Mouse (Mus musculus) regulatory T cell (primary cell): ENCODE data around the gene Gm11487.
"Not testable (repeated sequence)": the region's sequence is repeated elsewhere in the genome, so short reads cannot be mapped to it uniquely, and the experiment has no call there.

Experiments used
- in situ Hi-C: fragments of 300-600 bp; cut with MboI, MseI; formaldehyde crosslinking; loops from one replicate; pipeline ENCODE4 v1.15.1; 2025; ENCODE audit warnings: high pct_unique_total_duplicates

Gm11487 gene

GRCm38 (mm10) chr4:73404972-73405371 lies at the start of gene Gm11487:
Gene Gm11487 (minus strand): TSS chr4:73405072.
- in situ Hi-C loops: not testable (repeated sequence)

- in situ Hi-C loops: loop anchor here (25.0 kb wide), 1 partner anchor 1018 kb away; no protein-coding TSS in a partner anchor
Measured at GRCm38 (mm10) chr4:73444715-73445114, 39.8 kb upstream of the Gm11487 start.

- in situ Hi-C loops: loop anchor here (25.0 kb wide), 1 partner anchor 1020 kb away; no protein-coding TSS in a partner anchor
Measured at GRCm38 (mm10) chr4:73442568-73442967, 37.7 kb upstream of the Gm11487 start.

GRCm38 (mm10) chr4:73425903-73426302 lies 21.0 kb upstream of the Gm11487 start:
- in situ Hi-C loops: loop anchor here (25.0 kb wide), 1 partner anchor 1036 kb away; no protein-coding TSS in a partner anchor

- in situ Hi-C loops: no loop called here
Measured at GRCm38 (mm10) chr4:73423049-73423448, 18.2 kb upstream of the Gm11487 start.

GRCm38 (mm10) chr4:73366534-73366933 lies 38.3 kb downstream of the Gm11487 start:
- in situ Hi-C loops: no loop called here
